Mouse (Mus musculus) urinary bladder, adult 2 months (tissue): ENCODE measurements around the gene Cdyl2. TPM values are rescaled to one million over a fixed set of nuclear protein-coding genes. Genes with fewer than 3 reads are reported as not detected.
A peak's percentile ranks its signal among the peaks of the same experiment; 100 is the strongest.

ENCODE experiments used
- DNase-seq: peaks from one replicate; pipeline ENCODE4 v3.0.0; 2022; ENCODE audit warnings: low spot score
- polyA plus RNA-seq: library from polyadenylated mRNA; depleted of rRNA; stranded (reverse); fragments of >200 nt; gene quantifications from 2 replicates; pipeline ENCODE4 v1.2.3, GENCODE M21; 2012; rRNA removed

Gene Cdyl2
- 1.0 and 2.1 TPM in 2 replicates for polyA plus RNA-seq

DNA sequence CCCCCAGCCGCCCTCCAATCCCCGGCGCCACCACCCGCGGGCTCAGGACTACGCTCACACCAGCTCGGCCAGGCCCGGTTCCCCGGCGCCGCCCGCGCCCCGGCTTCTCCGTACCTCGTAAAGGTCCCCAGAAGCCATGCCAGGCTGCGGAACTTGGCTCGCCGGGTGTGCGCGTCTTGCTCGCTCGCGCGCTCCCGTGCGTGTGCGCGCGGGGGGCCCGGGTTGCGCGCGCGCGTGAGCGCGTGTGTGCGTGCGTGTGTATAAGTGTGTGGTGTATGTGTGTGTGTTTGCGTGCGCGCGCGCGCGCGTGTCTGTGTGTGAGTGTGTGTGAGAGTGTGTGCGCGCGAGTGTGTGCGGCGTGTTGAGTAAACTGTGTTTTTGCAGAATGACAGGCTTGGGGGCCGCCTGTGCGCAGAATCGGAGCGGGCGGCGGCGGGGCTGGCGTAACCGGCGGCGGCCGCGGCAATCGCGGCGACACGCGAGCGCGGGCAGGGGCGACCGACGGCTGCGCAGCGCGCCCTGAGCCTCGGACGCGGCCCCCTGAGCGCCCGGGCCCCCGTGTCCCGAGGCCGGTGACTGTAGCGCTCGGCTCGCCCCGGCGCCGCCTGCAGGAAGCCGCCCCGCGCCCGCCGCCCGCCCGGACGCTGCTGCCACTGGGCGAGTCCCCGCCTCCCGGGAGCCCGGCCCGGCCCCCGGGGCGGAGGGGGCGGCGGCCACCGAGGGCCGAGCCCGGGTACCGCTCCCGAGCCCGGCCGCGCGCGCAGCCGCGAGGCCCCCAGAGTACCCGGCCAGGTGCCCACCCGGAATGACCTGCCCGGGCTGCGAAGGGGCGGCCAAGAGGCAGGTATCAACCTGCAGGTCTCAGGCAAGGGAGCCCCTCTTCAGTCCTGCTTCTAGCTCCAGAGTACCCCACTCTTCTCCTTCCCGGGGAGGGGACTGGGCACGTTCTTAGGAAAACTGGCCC, at the start of gene Cdyl2:
TSS of gene Cdyl2 (minus strand) at position 308 of the 964 bp plus-strand sequence.
- peak; percentile 78 for DNase-seq

DNA sequence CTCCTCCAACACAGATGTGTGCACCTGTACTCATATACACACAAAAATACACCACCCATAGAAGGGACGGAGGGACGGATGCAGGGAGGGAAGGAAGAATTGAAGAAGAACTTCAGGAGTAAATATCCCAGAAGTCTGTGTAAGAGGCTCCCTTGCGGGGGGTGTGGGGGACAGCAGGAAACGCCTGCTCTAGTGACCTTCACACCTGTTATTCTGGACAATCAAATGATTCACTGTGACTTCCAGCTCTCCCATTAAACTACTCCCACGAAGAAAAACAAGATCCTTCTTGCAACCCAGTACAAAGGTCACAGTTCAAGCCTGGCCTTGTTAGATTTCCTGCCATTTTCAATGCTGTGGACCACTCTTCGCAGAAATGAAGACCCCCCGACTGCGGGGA, 47.8 kb upstream of the Cdyl2 start:
- DNase-seq = no peak

GRCm38 (mm10) chr8:116774220-116774619, 41.4 kb upstream of the Cdyl2 start:
- DNase-seq = no peak

- DNase-seq = no peak
Observed at GRCm38 (mm10) chr8:116772727-116773126, 39.9 kb upstream of the Cdyl2 start.

- DNase-seq = no peak
Observed at GRCm38 (mm10) chr8:116771797-116772343, 39.1 kb upstream of the Cdyl2 start.

DNA sequence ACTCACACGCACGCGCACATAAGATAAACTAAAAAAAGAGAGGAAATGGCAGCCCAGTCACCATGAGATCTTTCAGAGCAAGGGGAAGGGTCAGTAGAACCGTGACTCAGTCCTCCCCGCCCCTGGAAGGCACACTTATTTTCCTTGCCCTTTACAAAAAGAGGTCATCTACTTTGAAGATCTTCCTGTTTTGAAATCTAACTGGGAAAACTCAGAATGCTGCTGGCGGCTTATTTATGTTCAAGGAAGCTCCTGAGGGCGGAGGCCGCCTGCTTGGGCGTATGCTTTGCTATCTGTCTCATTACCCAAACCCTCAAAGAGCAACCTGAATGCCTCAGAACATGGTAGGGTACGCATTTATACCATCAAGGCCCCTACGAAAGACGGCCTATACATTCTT, 38.0 kb upstream of the Cdyl2 start:
- DNase-seq = no peak

GRCm38 (mm10) chr8:116756174-116756573, 23.4 kb upstream of the Cdyl2 start:
- no peak for DNase-seq

GRCm38 (mm10) chr8:116755557-116755956, 22.8 kb upstream of the Cdyl2 start:
- DNase-seq = no peak

GRCm38 (mm10) chr8:116740726-116741125, 7.9 kb upstream of the Cdyl2 start:
- no peak for DNase-seq

GRCm38 (mm10) chr8:116735306-116735705, 2.5 kb upstream of the Cdyl2 start:
- no peak for DNase-seq

DNA sequence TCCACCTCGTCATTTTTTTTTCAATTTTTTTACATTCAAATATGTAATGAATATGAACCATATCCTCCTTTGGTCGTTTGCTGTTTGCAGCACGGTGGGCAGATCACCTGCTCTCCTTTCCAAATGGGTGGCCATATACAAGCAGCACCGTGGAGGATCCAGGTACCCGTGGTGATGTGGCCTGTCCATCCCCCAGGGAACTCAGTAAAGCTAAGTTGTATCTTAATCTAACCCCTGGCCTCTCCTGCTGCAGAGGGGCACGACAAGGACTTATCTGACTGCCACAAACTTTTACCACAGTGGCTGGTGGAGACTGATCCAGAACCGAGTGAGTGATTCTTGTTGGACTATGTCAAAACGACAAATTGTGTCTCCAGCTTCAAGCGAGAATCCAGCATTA, 1.4 kb upstream of the Cdyl2 start:
- no peak for DNase-seq

DNA sequence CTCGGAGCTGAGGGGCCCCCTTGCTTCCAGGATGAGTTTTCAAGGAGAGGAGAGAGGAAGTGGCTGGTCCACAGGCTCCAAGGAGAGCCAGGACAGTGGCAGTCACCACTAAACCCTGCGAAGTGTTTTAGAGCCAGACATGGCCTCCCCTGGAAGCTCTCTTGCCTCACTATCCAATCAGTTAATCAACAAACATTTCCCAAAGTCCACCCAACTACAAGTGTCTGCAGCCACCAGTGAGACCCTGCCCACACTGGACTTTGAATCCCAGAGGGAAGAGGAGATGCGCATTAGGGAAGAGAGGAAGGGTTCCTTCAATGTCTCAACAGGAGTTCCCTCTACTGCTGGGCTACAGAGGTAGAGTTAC, 840 bp upstream of the Cdyl2 start:
- DNase-seq = no peak

DNA sequence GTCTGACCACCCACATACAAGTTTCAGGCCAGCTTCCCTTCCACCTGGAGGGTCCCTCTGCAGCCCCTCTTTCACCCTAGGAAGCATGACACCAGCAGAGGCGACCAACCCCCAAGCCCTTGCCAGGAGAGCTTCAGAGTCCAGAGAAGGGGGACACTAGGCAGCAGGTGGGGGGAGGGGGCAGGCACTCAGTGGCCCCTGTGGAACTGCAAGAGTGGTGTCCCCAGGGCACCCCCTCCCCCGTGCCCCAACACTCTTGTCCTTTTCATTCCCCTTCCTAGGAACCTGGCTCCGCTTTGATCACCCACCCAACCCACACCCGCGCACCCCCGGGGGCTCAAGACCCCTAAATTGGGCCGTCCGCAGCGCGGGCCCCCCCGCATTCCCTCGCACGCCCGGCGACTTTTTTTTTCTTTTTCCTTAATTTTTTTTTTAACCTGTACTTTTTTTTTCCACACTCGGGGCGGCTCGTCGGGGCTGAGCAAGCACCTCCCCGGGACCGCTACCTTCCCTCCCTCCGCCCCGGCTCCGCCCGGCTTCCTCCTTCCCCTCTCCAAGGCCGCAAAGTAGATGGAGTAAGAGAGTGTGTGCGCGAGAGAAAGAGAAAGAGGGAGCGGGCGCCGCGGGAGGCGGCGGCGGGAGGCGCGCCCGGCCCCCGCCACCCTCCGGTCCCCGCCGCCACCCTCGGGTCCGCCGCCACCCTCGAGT, 661 bp downstream of the Cdyl2 start:
- DNase-seq = no peak

DNA sequence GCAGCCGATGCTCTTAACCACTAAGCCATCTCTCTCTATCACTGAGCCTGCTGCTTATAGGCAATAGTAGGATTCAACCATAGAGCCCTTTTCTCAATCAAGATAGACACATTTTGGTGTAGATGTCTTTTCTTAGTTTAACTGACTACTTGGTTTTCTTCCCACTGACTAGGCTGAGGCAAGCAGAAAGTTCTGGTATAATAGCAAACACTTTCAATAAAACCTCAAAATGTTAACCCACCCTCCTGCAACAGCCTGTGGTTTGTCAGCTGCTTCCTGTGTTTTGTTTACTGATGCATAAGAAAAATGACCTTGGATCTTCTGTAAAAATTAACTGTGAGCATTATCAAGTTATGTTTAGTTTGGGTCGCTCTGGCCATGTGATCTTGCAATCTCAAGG, 11.3 kb downstream of the Cdyl2 start:
- DNase-seq = no peak

GRCm38 (mm10) chr8:116707496-116707895, 25.3 kb downstream of the Cdyl2 start:
- no peak for DNase-seq

DNA sequence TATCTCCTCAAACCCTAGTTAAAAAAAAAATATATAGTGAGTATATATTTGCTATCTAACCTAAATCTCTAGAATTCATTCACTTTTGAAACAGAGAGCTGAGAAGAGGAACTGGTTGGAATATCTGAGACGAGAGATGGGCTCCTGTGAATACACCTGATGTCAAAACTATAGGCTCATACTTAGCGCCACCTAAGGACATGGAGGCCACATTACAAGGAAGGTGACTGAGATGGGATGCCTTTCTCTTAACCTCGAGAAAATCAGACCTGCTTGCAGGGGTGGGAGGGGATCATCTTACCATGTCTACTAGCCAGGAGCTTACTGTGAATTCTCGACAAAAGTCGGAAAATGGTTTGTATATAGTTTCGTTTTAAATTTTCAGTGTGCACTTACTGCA, 30.3 kb downstream of the Cdyl2 start:
- DNase-seq = no peak

GRCm38 (mm10) chr8:116692931-116693330, 39.9 kb downstream of the Cdyl2 start:
- no peak for DNase-seq

DNA sequence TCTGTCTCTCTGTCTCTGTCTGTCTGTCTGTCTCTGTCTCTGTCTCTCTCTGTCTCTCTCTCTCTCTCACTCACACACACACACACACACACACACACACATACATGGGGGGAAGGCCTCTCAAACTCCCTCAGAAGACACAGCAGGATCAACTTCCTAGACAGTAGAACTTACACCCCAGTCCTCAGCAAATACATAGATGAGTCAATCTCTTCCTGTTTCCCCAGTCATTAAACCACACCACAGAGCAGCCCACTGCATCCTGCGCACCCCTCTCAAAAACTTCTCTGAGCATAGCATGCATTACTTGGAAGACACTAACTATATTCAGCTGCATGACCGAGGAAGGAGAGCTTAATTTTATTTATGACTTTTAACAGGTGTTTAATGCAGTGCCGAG, 43.0 kb downstream of the Cdyl2 start:
- no peak for DNase-seq

DNA sequence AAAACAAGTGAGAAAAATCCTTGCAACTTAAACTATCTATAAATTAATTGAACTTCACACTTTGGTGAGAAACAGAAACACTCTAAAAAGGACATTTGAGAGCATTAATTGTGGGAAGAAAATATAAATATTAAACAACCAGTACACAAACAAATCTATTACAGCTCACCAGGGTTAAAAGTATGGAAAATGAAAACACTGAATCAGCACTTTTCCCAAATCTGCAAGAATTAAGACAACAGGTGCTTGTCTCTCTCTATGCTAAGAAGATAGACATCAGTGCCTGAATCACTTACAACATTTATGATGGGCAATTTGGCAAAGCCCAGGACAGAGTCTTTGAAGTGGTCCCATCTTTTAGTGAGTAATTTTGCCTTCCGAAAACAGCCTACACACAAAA, 56.6 kb downstream of the Cdyl2 start:
- no peak for DNase-seq

GRCm38 (mm10) chr8:116673966-116674805, 58.6 kb downstream of the Cdyl2 start:
- no peak for DNase-seq

DNA sequence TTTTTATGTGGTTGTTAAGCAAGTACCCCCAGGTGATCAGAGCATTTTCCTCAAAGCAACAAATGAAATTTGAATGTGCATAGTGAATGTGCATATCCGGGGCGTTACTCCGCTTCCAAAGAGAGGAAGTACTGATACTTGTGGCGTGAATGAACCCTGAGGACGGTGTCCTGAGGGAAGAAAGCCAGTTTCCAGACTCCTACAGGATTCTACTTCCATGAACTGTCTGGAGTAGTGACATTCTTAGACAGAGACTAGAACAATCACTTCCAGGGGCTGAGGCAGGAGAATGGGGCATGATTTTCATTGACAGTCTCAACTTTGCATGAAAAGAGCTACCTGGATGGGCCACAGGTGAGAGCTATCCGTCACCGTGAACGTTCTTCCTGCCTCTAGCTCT, 59.3 kb downstream of the Cdyl2 start:
- no peak for DNase-seq

- DNase-seq = no peak
Observed at GRCm38 (mm10) chr8:116673052-116673451, 59.7 kb downstream of the Cdyl2 start.
